Mouse (Mus musculus) cerebellum, adult 9-10 months (tissue): ENCODE results near the gene Cln6.
"Not testable (repeated sequence)": the region's sequence is repeated elsewhere in the genome, so short reads cannot be mapped to it uniquely, and the experiment has no call there.

Experiments used
- DNase-seq: peaks from one replicate; pipeline ENCODE4 v3.0.0; 2022

The Cln6 gene

DNA sequence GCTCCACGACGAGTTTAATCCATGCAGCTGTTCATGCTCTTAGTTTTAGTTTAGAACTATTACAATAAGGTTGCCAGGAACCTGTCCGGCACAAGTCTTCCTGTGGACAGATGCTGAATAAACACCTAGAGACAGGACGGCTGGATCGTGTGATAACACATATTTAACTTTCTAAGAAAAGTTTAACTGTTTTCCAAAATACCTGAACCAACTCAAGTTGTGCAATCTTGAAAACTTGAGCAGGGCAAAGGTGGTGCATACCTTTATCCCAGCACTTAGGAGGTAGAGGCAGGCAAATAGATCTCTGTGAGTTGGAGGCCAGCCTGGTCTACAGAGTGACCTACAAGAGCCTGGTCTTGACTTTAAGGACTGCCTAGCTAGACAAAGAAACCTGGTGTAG, 3.7 kb upstream of the Cln6 start:
- no peak for DNase-seq

- no peak for DNase-seq
Measured at GRCm38 (mm10) chr9:62835705-62836446, 2.7 kb upstream of the Cln6 start.

DNA sequence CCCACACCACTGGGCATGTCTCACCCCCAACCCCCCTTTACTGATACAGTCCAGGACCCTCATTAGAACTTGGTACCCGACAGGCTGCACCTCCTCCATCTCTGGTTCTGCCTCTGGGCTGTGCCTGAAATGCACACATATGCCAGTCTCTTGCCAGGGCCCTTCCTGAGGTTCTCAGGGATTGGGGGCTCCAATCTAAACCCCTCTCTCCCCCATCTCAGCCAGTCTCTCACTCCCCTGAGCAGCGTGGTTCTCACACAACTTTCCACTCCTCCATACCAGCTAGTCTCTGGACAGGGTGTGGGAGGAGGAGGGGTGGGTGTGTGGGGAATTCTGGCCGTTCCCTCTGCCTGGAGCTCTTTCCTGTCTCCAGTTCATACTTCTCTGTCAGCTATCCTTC, 974 bp upstream of the Cln6 start:
- DNase-seq = no peak

GRCm38 (mm10) chr9:62838146-62838505, 459 bp upstream of the Cln6 start:
- DNase-seq = no peak

GRCm38 (mm10) chr9:62839172-62839770, 686 bp downstream of the Cln6 start:
- peak; percentile 63 for DNase-seq

DNA sequence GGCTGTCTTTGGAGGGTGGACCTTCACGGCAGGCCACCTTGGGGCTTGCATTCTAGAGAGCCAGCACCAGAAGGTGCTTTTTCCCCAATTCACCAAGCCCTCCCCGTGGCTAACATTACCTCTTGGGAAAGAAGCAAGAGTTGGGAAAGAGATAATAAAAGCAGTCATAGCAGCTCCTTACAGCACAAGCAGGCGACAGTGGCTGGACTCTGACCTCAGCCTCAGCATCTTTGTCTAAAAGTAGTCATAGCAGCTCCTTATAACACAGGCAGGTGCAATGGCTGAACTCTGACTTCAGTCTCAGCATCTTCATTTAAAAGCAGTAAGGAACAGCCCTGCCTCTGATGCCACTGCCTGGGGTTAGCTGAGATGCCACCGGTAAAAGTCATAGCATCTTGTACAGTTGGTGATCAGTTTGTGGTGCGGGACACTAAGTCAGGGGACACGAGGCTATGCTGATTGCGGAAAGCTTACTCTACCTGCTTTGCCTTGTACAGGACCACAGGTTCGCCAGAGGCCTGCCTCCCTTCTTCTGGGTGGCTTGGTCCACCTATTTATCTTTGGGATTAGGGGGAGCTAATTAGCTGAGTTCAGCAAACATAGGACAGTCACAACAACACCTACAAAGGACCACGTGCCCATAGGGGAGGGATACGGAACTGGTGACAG, 4.9 kb downstream of the Cln6 start:
- no peak for DNase-seq

- DNase-seq = no peak
Measured at GRCm38 (mm10) chr9:62844461-62844860, 5.9 kb downstream of the Cln6 start.

DNA sequence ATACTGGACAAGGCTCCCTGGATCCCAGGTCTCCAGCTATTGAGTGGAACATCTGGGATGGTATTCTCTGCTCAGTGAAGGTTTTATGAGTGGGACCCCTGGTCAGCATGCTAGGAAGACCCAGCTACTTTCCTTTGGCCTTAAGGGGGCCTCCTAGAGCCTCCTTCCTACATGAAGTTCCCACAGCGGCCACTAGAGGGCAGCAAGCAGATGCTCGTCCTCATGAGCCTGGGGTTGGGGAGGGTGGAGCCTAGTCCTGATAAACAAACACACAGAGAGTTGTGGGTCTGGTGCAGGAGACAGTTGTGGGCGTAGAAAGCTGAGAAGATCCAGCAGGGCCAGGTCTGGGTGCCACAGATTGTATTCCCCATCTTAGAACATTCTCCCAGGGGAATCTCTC, 9.1 kb downstream of the Cln6 start:
- DNase-seq = peak; percentile 88

GRCm38 (mm10) chr9:62848641-62849040, 10.1 kb downstream of the Cln6 start:
- no peak for DNase-seq

DNA sequence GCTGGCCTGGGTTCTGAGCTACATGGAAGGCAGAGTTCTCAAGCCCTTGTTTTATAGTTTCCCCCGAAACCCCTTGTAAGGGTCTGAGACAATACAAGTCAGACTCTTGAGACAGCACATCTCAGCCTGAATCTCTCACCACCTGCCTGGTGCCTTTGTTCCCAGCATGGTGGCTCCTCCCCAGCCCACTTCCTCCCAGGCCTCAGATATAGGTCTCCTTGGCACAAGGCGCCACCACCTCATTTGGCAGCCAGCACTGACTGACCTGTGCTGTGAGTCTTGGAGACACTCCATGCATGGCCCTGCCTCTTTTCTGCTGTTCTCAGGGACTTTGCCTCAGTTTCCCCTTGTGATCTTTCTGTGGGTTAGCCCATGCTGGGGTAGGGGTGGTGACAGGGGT, 13.0 kb downstream of the Cln6 start:
- DNase-seq = no peak

DNA sequence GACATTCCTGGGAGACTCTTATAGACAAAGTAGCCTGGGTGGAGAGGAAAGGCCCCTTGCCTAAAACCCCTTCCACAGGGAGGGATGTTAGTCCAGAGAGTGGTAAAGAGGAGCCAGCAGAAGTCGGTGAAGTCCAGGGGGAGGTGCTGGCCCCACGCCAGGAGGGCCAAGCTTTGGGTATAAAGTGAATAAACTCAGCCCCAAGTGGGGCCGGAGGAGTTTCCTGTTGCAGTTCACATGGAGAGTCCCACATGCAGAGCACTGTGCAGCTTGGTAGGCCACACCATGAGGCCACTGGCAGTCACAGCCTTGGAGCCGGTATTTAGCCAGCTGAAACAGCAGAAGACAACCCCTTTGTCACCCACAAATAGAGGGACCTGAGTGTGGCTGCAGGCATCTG, 15.9 kb downstream of the Cln6 start:
- DNase-seq = no peak

DNA sequence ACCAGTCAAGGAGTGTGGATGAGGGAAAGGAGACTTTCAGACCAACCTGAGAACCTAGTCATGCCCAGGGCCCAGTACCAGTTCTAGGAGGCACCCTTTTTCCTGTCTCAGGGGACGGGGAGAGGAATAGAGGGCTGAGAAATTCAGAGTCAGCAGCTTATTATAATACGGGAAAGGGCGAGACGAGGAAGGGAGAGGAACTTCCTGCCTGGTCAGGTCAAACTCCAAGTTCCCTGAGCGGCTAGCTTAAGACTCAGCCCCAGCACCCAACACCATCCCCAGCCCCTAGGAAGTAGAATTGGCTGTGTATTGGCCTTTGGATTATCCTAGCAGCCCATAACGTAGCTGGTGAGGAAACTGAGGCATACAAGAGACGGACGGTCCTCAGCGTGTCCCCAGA, 18.6 kb downstream of the Cln6 start:
- no peak for DNase-seq

DNA sequence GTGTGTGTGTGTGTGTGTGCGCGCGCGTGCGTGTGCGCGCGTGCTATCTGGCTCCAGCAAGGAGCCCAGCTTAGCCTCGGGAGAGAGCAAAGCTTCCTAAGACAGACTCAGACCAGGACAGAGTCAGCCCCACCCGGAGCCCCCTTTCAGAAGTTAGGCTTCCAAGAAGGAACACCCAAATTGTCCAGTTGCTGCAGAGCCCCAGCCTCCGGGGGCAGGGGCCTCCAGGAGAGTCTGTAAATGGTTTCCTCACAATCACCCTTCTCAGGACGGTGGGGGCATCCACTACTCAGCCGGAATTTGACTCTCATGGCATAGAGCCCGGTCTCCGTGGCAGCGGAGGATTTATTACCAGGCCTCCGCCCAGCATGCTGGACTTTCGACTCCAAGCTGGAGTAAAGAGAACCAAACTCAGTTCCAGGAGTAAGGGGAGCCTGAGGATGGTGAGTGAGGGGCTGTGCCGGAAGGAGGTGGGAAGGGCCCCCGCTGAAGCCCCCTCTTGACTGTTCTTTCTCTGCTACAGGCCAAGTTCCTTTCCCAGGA, 19.2 kb downstream of the Cln6 start, which contains the start of gene Calml4:
Calml4 (plus strand) TSS at position 362 of the 543 bp plus-strand sequence.
- DNase-seq = no peak

DNA sequence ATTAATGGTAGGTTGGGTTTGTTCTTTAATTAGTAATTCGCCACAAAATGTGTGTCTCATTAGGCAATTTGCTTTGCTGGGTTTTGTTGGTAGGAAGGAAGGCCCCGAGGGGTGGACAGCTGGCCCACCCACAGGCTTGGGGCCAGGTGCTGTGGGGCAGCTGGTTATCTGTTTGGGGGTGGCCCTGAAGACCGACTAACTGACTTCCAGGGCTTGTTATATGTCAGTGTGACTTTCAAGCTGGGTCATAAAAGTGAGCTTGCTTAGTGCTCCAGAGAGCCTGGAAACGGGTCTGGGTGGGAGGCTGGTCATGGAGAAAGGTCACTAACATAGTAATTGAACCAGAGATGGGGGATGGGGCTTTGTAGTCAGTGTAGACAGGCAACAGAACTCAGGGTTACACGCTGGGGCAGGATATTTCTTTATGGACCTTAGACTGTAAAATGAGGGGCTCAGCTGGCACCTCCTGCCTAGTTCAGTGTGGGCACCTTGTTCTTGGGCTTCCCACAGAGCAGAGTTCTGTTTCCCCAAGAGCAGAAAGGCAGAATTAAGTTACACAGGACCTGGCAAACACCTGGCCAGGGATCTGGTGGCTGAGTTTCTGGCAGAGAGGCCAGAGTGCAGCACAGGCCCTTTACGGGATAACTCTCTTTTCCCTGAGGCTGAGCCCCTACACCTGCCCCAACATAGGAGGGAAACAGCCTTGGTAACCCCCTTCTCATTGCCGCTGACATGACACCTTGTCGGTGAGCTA, 19.9 kb downstream of the Cln6 start:
- DNase-seq = no peak

- DNase-seq = not testable (repeated sequence)
Measured at GRCm38 (mm10) chr9:62860102-62860501, 21.5 kb downstream of the Cln6 start.

GRCm38 (mm10) chr9:62860866-62861265, 22.3 kb downstream of the Cln6 start:
- no peak for DNase-seq

- not testable (repeated sequence) for DNase-seq
Measured at GRCm38 (mm10) chr9:62869236-62869635, 30.7 kb downstream of the Cln6 start.

- DNase-seq = no peak
Measured at GRCm38 (mm10) chr9:62870728-62871127, 32.1 kb downstream of the Cln6 start.

DNA sequence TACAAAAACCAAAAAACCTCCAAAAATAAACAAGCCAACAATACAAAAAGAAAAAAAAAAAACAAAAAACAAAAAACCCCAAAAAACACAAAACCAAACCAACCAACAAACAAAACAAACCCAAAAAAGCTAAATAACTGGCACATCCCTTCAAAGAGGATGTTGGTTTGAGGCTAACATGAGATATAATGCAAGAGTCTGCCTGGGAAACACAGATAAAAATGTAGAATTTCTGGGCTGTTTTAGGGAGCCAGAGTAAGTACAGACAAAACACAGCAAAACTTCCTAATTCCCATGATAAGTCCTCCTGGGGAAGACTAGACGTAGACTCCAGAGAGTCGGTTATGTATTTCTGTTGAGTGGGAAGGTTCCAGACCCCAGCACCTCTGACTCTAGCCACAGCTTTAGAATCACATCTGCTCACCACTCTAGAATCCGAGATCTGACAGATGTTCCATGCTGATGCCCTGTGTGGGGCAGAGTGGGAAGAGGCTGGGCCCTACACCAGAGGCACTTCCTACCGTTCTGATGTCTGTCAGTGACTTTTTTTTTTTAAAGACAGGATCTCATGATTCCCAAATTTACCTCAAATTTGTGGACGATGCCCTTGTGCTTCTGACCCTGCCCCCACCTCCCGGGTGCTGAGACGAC, 38.5 kb downstream of the Cln6 start:
- DNase-seq = no peak

GRCm38 (mm10) chr9:62877825-62878224, 39.2 kb downstream of the Cln6 start:
- DNase-seq = no peak

DNA sequence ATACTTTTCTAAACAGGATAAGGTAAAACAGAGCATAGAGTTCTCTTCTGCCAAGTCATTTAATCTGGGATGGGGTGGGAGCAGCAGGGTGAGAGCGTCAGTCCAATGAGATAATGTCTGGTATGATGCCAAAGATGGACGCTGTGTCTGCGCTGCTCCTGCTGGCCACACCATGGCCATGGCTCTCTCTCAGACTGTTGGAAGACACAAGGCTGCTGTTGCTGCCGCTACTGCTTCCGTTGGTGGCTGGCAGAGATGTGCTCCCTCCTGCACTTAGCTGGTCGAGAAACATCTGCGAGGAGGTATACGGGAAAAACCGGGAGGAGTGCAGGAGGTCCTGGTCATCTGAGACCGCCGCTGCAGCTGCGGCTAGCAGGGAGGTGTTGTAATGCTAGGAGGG, 43.3 kb downstream of the Cln6 start:
- peak; percentile 52 for DNase-seq

DNA sequence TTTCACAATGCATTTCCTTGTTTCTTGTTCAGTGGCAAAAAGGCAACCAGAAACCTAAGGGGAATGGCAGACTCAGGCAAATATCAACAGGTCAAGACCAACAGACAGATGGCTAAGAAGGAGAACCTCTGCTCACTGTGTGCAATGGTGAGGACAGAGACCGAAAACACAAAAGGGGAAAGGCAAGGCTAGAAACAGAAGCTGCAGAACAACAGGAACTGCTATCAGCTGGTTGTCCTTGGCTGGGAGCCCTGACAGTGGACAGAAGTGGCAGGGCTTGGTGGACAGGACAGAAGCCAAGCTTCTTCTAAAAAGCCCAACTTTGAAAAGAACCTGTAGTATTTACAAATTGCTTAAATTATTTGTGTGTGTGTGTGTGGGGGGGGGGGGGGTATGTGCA, 55.9 kb downstream of the Cln6 start:
- DNase-seq = no peak
